Mouse (Mus musculus): ENCODE data around the gene Fam206a.

Fam206a gene

DNA sequence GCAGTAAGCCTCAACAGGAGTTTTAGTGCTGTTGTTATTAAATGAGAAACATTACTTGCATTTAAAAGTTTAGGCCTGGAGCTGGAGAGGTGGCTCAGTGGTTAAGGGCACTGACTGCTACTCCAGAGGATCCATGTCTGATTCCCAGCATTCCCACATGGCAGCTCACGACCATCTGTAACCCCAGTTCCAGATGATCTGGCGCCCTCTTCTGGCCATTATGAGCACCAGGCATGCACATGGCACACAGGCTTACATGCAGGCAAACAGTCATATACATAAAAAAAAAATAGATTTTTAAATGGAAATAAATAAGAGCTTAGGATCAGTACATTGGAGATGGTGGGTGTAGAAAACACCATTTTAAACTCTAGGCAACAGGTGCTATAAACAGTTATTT lies 41.8 kb downstream of the Fam206a start:
- no peak for DNase-seq (ENCODE audit: low spot score in 2 of 2)

DNA sequence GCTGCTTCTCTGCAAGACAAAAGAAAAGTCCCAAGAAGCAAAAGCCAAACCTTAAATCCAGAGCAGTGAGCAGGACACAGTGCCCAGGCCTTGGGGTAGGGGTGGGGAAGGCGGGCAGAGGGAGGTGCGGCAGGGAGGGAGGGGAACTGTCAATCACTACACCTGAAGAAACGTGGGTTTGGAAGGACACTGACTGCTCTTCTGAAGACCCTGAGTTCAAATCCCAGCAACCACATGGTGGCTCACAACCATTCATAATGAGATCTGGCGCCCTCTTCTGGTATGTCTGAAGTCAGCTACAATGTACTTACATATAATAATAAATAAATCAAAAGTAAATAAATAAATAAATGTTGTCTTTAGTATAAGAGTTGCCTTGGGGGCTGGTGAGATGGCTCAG lies 42.8 kb downstream of the Fam206a start:
- no peak for DNase-seq (ENCODE audit: low spot score in 2 of 2)

DNA sequence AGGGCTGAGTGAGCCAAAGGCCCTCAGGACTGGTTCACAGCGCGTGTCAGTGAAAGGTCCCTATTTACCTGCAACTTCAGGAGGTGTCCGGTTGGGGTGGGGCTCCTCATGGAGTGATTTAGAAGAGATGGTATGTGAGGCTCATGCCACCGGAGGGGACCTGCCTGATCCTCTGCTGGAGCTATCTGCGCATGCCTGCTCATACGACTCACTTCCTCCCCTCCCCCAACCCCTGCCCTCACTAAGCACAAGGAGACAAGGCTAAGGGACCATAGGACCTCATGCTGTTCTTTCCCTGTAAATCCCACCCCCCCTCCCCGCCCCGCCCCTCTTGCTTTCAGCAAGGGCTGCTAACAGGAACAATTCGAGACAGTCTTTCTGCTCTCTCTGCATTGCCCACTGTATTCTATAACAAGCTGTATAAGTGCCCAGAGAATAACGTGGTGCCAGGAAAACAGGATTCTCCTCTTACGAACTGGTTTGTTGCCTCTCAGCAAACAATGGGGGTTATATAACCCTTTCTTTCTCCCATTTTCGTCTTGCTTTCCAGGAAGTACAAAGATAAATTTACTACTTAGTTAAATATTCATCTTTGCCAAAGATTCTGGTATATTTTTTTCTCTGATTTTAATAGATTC lies 43.9 kb downstream of the Fam206a start:
- DNase-seq (ENCODE audit: low spot score in 2 of 2) = no peak

DNA sequence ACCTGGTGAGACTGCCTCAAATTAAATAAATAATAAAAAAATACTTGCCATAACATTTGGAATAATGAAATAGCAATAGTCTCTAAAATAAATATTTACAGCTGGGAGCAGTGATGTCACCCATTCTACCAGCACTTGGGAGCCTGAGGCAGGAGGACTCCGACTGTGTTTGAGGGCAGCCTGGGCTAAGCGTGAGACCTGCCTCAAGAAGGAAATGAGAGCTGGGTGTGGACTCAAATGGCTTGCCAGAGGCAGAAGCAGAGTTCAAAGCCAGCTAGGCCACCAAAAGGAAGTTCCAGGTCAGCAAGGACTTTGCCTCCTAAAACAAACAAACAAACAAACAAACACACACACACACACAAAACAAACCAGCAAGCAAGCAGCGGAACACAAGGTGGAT lies 45.3 kb downstream of the Fam206a start:
- DNase-seq (ENCODE audit: low spot score in 2 of 2) = no peak

DNA sequence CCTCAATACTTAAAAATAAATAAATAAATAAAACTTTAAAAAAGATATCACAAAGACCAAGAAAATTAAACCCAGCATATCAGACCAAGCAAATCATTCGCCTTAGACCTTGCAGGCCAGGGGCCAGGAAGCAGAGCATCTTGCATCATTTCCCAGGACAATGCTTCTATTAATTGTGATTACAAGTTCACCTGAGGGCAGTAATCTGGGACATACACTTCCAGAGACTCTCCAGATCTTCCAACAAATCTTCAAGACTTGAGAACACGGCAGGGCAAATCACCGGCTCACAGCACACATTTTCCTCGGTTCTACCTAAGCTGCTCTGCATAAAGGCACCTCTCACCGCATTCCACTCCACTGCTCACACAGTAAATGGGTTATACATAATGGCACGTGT lies 45.9 kb downstream of the Fam206a start:
- no peak for DNase-seq (ENCODE audit: low spot score in 2 of 2)

DNA sequence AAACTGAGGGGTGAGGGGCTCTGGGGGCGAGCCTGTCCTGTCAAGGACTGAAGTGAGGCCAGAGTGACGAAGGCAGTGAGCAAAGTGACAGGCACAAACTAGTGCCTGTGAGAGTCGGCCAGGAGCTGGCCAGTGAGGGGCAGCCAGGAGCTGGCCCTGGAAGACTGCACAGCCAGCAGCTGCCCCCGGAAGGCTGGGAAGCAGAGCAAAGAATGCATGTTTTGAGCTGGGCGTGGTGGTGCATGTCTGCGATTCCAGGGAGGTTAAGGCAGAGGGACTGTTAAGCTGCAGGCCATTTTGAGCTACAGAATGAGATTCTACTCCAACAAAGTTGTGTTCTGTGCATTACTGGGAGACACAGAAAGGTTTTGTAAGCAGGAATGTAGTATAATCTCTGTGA lies 48.6 kb downstream of the Fam206a start:
- peak in 1 of 2 experiments; percentile 22 for DNase-seq (ENCODE audit: low spot score in 2 of 2)

DNA sequence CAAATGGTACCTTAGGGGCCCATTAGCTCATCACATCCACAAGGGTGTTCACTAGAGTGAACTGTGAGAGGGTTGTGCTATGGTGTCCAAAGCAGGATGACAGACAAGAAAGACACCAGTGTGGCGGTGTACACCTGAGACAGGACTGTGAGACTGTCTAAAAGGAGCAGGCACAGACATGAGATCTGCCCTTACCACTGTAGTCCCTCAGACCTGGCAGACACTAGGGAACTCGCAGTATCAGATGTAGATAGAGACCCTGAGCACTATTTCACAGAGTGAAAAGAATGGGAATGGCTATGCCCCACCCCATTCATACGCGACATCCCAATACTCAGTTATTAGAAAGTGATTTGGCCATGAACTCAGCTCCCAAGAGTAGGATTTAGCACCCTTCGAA lies 53.8 kb downstream of the Fam206a start:
- no peak for DNase-seq (ENCODE audit: low spot score in 2 of 2)

DNA sequence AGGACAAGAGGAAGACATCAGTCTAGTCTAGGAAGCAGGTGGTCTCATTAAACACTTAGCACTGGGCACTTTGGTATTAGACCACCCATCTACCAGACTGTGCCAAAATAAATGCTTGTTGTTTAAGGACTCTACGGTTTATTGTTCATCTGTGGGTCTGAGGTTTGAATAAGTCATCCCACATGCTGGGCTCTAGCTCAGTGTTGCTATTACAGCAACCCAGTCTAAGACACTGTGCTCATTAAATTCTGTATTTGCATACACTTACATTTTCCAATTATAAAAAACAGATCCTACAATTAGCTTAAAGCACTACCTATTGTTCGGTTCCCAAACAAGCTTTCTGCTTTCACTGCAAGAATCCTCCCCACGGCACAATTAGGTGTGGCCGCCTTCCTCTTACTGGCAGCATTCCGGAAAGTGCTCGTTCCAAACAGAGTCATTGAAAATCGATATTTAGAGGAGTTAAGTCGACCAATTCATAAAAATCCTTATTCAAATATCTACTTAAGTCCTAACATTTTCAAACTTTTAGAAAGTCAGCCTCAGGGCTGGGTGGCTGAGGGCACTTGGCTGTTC lies 54.3 kb downstream of the Fam206a start:
- no peak for DNase-seq (ENCODE audit: low spot score in 2 of 2)

DNA sequence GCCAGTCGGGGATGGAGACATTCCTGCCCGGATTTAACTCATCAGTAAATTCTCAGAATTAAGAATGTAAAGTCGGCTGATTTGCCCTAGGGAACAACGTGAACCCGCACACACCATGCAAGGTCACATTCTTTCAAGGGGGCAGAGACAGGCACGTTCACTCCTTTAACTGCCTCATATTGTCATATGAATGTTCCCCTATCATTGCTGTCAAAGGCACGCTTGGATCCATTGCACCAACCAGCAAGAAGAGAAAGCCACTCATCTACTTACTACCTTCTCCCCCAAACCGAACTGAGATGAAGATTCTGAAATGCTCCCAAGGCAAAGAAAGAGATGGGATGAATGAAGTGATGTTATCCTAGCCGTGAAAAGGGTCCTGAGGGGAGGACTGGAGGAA lies 56.6 kb downstream of the Fam206a start:
- no peak for DNase-seq (ENCODE audit: low spot score in 2 of 2)

Measured in urinary bladder, postnatal 36 days (tissue).